Mouse (Mus musculus) T-helper 2 cell (primary cell): ENCODE results near the gene Tox3.

Experiments used
- in situ Hi-C: fragments of 300-600 bp; cut with MboI, MseI; formaldehyde crosslinking; loops from one replicate; pipeline ENCODE4 v1.15.1; 2025; ENCODE audit warnings: high pct_unique_total_duplicates

Tox3 gene

GRCm38 (mm10) chr8:90348178-90348925, at the start of gene Tox3:
Gene Tox3 (minus strand): TSS chr8:90348343.
- in situ Hi-C loops = no loop called here

GRCm38 (mm10) chr8:90392643-90393042, 44.5 kb upstream of the Tox3 start:
- in situ Hi-C loops = no loop called here

GRCm38 (mm10) chr8:90391483-90392074, 43.4 kb upstream of the Tox3 start:
- in situ Hi-C loops = no loop called here

- in situ Hi-C loops = no loop called here
Measured at GRCm38 (mm10) chr8:90390827-90391226, 42.7 kb upstream of the Tox3 start.

DNA sequence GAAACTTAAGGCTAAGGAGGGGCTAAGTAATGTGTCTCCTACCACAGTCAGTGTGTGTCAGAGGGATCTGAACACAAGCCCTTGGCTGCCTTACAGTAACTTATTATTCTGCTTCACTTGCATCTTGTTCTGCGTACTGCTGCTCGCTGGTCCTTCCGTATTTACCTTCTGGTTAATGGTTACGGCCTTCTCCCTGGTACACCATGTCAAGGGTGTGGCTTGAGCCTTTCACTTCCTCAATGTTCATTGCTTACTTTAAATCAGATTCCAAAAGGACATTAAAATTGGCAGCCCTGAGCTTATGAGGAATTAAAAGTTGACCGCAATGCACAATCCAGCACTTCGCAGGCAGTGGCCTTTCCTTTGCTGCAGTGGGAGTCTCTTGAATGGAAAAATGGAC, 30.9 kb upstream of the Tox3 start:
- in situ Hi-C loops = no loop called here

DNA sequence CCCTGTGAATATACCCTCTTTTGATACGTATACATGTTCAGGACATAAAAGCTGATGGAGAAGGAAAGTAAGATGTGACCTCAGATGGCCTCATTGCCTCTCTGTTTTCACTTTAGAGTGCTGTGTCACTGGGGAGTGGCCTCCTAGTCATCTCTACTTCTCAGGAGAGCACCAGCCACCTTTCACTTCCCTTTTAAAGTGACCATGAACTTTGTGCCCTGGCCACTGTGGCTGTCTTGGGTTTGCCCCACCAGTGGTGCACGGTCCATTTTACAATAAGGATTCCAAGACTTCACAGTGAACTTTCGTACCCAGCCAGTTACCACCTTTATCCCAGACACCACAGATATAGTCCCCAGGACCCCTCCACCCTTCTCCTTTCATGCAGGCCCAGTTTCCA, 29.9 kb upstream of the Tox3 start:
- in situ Hi-C loops = no loop called here

GRCm38 (mm10) chr8:90371611-90372222, 23.6 kb upstream of the Tox3 start:
- in situ Hi-C loops = no loop called here

- in situ Hi-C loops = no loop called here
Measured at GRCm38 (mm10) chr8:90369876-90370275, 21.7 kb upstream of the Tox3 start.

GRCm38 (mm10) chr8:90356729-90357128, 8.6 kb upstream of the Tox3 start:
- in situ Hi-C loops = no loop called here

DNA sequence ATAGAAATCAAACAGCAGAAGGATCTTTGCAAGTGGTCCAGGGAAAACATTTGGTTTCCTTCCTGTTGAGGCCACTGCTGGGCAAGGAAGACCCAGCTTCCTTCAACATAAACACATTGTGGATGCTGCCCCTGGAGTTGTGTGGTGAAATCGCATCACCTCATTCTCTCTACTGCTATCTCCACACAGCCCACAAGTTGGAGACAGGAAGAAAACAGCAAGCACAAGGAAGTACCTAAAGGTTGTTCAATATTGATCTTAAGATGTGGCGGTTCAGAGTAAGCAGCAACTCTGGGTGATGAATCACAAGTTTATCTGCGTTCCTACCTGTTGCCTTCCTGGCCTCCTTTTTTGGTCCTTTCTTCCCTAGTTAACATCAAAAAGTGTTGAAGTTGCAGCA, 6.6 kb upstream of the Tox3 start:
- in situ Hi-C loops = no loop called here

DNA sequence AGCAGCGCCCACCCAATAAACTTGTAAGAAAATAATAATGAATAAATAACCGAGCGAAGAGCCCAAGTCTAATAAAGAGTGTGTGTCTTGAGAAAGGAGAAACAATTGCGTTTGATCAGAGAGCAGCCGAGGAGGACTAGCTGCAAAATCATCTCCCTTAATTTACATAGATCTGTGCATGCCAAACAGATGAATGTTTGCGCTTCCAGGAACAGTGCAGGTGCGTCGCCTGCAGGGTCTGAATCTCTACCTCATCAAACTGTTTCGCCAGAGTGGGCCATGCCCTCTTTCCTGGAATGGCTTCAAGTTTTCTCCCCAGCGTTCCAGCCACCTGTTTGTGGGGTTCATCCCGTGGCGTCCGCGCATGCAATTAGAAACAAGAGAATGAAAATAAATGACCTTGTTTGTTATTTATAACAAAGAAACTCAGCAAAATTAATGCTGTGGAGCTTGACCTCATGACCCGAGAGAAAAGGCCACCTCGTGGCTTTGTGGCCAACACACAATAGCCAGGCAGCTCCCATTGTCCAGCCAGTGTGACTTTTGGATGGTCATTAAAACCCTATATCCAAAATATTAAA, 5.9 kb upstream of the Tox3 start:
- in situ Hi-C loops = no loop called here

DNA sequence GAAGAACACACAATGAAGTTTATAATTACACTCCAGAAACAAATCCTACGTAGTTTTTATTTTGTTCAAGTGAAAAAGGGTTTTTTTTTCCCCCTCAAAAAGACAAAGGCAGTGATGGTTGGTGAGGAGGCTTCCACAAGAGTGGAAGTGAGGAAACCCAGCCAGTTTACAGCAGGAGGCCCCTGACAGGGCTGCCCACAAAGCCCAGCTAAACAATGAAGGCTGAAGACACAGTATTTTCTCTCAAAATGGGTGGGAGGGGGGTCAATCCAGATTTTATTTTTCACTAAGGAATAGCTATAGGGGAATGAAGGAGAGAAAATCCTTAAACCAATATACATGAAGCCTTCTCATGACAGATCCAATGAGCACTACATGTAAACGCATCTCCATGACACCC, 5.4 kb upstream of the Tox3 start:
- in situ Hi-C loops = no loop called here

DNA sequence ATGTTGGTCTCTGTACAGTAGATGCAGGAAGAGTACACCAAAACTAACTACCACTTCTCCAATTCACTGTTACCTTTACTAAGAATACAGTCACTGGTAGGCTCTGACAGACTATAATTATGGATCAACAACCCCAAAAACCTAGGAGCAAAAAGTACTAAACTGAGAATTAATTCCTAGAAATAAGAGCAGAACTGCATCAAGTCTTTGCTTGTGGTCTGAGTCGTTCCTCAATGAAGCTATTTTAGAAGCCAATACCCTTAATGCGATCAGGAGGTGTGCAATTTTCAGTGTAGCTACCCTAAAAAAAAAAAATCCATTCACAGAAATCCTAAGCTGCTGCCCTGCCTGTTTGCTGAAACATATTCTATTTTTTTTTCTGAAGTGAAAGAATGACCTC, 4.8 kb upstream of the Tox3 start:
- in situ Hi-C loops = no loop called here

DNA sequence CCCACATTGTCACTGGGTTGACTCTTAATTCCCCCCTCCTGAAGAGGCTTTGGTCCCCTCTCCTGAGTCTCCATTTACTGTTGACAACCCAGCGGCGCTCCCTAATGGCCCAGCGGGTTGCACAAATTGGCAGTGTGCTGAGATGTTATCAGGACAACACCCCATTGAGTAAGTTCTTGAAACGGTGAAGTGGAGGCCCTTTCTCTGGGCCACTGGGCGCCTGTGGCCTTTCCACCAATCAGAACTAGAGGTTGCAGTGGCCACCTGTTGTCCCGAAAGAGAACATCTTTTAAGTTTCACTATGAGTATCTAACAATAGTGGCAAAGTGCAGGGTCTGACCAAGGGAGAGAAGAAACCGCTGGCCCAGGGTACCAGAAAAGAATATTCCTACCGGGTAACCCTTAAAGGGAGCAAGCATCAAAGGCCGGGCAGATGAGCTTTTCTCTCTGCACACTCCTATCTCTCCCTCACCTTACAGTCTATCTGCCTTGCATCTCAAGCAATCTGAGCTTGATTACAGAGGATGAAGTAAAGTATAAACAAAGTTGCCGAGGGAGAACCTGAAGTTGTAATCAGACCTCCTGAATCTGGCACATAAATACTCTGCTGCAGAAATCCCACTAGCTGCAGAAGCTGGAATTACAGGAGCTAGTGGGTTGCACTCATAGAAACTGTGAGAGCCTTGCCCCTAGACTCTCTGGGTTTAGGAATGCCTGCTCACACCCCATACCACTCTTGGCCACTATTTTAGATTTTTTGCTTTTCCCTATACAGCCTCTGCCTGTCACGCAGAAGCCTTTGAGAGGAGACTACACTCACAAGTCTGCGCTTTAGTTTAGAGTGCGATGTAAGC, 1.8 kb upstream of the Tox3 start:
- in situ Hi-C loops = no loop called here

DNA sequence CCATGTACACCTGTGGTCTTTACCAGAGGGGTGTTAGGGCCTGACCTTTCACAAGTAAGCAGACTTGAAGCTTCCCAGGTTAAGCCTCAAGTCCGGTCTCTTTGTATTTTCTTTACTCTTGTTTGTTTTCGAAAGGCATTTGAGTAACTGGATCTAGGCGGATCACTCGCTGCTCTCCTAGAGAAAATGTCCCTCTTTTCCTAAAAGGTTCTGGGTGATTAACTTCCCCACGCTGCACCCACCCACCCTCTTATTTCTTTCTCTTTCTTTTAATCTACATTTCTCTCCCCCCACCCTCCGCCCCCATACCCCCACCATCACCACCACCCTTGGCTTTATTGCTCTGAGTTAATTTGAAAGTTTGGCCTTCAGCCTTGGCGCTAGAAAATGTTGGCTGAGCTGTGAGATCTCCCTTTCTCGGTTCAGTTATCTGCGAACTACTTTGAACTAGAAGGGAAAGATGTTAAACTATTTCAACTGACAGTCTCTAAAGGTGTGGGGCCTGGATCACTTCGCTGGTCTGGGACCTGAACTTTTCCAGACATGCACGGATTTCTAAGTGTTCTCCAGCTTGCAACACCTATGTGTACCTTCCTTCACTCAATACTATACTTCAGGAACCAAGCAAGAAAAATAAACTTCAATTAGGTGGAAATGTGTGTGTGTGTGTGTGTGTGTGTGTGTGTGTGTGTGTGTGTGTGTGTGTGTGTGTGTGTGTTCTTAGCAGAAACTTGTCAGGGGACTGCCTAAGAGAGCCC, 962 bp upstream of the Tox3 start:
- in situ Hi-C loops = no loop called here

DNA sequence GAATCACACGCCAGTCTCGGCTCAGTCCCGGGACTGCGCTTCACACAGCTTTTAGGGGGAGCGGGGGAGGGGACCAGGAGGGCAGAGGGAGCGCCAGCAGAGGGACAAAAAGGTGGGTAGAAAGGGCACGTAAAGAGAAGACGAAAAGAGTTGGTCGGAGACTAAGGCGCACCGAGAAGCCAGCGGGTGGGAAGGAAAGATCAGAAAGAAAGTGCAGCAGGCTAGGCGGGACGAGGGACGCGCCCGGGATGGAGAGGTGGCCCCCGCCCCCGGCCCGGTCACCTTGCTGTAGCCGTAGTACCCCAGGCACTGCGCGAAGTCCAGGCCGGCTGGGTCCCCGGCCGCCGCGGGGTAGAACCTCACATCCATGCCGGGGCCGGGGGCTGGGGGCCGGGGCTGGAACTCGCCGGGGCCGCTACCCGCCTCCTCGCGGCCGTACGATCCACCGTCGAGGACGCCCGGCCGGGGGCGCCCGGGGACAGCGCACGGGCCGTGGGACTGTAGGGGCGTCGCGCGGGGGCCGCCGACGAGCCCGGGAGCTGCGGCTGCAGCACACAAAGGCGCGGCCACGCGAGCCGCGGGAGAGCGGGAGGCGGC, 464 bp downstream of the Tox3 start:
- in situ Hi-C loops = no loop called here

DNA sequence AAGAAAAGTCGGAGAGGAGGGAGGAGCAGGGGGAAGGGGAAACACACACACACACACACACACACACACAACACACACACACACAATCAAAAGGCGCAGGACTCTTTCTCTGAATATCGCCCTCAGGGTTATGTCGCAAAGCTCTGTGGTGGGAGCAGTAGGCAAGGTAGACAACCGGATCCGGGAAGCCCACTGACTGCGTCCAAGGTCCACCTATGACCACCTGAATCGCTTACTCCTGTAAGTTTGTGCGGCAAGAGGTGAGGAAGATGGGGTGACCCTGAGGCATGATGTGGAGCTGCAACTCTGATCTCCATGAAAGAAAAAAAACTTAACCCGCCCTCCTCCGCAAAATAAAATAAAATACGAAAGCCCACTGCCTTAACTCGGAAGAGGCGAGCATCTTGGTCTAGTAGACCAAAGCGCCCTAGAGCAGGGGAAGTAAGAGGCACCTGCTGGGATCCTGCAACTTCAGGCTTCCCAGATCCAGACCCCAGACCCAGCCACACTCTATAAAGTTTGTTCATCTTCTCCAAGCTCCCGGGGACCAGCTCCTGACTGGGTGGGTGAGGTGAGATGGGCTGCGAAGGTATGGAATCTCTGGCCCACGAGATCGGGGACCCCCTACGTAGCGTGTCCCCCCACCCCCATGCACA, 1.1 kb downstream of the Tox3 start:
- in situ Hi-C loops = no loop called here

- in situ Hi-C loops = no loop called here
Measured at GRCm38 (mm10) chr8:90346138-90346879, 1.8 kb downstream of the Tox3 start.
